Mouse (Mus musculus) heart, adult 2 months (tissue): ENCODE measurements around the gene Clba1. TPM values are rescaled to one million over a fixed set of nuclear protein-coding genes. Genes with fewer than 3 reads are reported as not detected.
A peak's percentile ranks its signal among the peaks of the same experiment; 100 is the strongest.

Experiments used
- DNase-seq, 2 experiments: peaks; one replicate each; pipeline ENCODE4 v3.0.0; 2021
- H3K27ac ChIP-seq: fragments of 200-600 bp; 2 replicates; pipeline ENCODE4 v1.8.1; 2022
- H3K27me3 ChIP-seq: fragments of 200-500 bp; 2 replicates; pipeline ENCODE4 v1.6.1; 2012; ENCODE audit warnings: mild to moderate bottlenecking, low read length, inconsistent platforms, mixed read lengths; ENCODE audit not compliant: control insufficient read depth, insufficient read depth
- H3K36me3 ChIP-seq: fragments of 200-500 bp; 2 replicates; pipeline ENCODE4 v1.6.1; 2012; ENCODE audit warnings: low read length, inconsistent platforms; ENCODE audit not compliant: control insufficient read depth, insufficient read depth
- H3K4me1 ChIP-seq: fragments of 200-500 bp; 2 replicates; pipeline ENCODE4 v1.6.1; 2011; ENCODE audit warnings: low read length; ENCODE audit not compliant: control insufficient read depth, insufficient read depth
- H3K4me3 ChIP-seq: fragments of 200-600 bp; 2 replicates; pipeline ENCODE4 v1.8.1; 2022
- H3K79me2 ChIP-seq: fragments of 200-500 bp; replicated peaks from 2 replicates; pipeline ENCODE4 v1.6.1; 2012; ENCODE audit warnings: mild to moderate bottlenecking, inconsistent platforms, low read length, moderate library complexity, mixed read lengths; ENCODE audit not compliant: control insufficient read depth, insufficient read depth
- H3K9ac ChIP-seq: fragments of 200-500 bp; 2 replicates; pipeline ENCODE4 v1.6.1; 2012; ENCODE audit warnings: low read depth, mild to moderate bottlenecking, control low read depth, inconsistent platforms, low read length, mixed read lengths
- CTCF ChIP-seq: fragments of 200-600 bp; IDR thresholded peaks from 2 replicates; pipeline ENCODE4 v1.8.1; 2022; ENCODE audit warnings: antibody characterized with exemption, mild to moderate bottlenecking, moderate library complexity
- EP300 ChIP-seq: fragments of 200-500 bp; IDR thresholded peaks from 2 replicates; pipeline ENCODE4 v1.6.1; 2011; ENCODE audit warnings: low read depth, low read length, control low read depth; ENCODE audit not compliant: insufficient read depth
- POLR2A ChIP-seq: fragments of 200-500 bp; IDR thresholded peaks from 2 replicates; pipeline ENCODE4 v1.6.1; 2011; ENCODE audit warnings: mild to moderate bottlenecking, low read depth, low read length, control low read depth; ENCODE audit not compliant: insufficient read depth
- WGBS: fragments of 180-500 bp; shearing (Covaris S2); methylation state at CpG from one replicate; pipeline ENCODE4 v1.1.7; 2018; 5-methylcytosine and 5-hydroxymethylcytosine counted together
- intact Hi-C: fragments of 180-260 bp; cut with DNase I; formaldehyde crosslinking; loops from one replicate; pipeline ENCODE4 v1.15.1; 2025
- polyA plus RNA-seq: library from polyadenylated mRNA; depleted of rRNA; stranded (reverse); fragments of >200 nt; gene quantifications from 2 replicates; pipeline ENCODE4 v1.2.3, GENCODE M21; 2012
- total RNA-seq, 2 experiments: library from RNA; stranded (reverse); gene quantifications; 2 replicates each; pipeline ENCODE4 v1.2.3; 2021

Clba1 gene
- total and polyA plus RNA-seq, 3 experiments, result 1.7 to 3.1 (median 2.0) TPM

GRCm38 (mm10) chr12:112764141-112764540 lies 44.6 kb upstream of the Clba1 start:
- no peak overlapping the region for H3K27ac ChIP-seq
- no peaks in the 10 kb centered on the region for H3K4me1 ChIP-seq
- intact Hi-C loops, result no loop called here
- no peak overlapping the region for H3K9ac ChIP-seq
- TF ChIP-seq POLR2A (no peak), EP300 (no peak), CTCF (no peak)
- no peaks in the 10 kb centered on the region for H3K79me2 ChIP-seq
- whole genome bisulfite sequencing, result 55% methylated on average over 5 of the region's 5 CpGs
- H3K27me3 ChIP-seq, result no peaks in the 10 kb centered on the region
- no peak overlapping the region for H3K4me3 ChIP-seq
- peak in 1 of 2 experiments; percentile 16 for DNase-seq
- H3K36me3 ChIP-seq, result no peaks in the 10 kb centered on the region

GRCm38 (mm10) chr12:112764991-112765390 lies 43.7 kb upstream of the Clba1 start:
- no peak for TF ChIP-seq CTCF
- Histone ChIP-seq H3K27me3 (no peaks in the 10 kb centered on the region), H3K4me3 (no peak overlapping the region), H3K79me2 (no peaks in the 10 kb centered on the region), H3K4me1 (no peaks in the 10 kb centered on the region), H3K27ac (no peak overlapping the region), H3K9ac (no peak overlapping the region), H3K36me3 (no peaks in the 10 kb centered on the region)
- intact Hi-C loops, result no loop called here
- DNase-seq, result no peak
- WGBS, result 88% methylated on average over 7 of the region's 7 CpGs

GRCm38 (mm10) chr12:112766586-112766985 lies 42.2 kb upstream of the Clba1 start:
- intact Hi-C loops, result no loop called here
- Histone ChIP-seq H3K27me3 (no peaks in the 10 kb centered on the region), H3K9ac (no peak overlapping the region), H3K4me1 (no peaks in the 10 kb centered on the region), H3K27ac (no peak overlapping the region), H3K36me3 (no peaks in the 10 kb centered on the region), H3K4me3 (no peak overlapping the region), H3K79me2 (no peaks in the 10 kb centered on the region)
- 94% methylated on average over 7 of the region's 7 CpGs for whole genome bisulfite sequencing
- peak in 1 of 2 experiments; percentile 9 for DNase-seq
- TF ChIP-seq POLR2A (no peak), CTCF (no peak), EP300 (no peak)

- no peak overlapping the region for H3K27ac ChIP-seq
- no peak overlapping the region for H3K9ac ChIP-seq
- TF ChIP-seq CTCF (no peak), EP300 (no peak), POLR2A (no peak)
- WGBS, result 92% methylated on average over 16 of the region's 16 CpGs
- intact Hi-C loops, result no loop called here
- H3K36me3 ChIP-seq, result no peaks in the 10 kb centered on the region
- no peaks in the 10 kb centered on the region for H3K27me3 ChIP-seq
- no peaks in the 10 kb centered on the region for H3K79me2 ChIP-seq
- H3K4me3 ChIP-seq, result no peak overlapping the region
- peak in 1 of 2 experiments; percentile 13 for DNase-seq
- no peaks in the 10 kb centered on the region for H3K4me1 ChIP-seq
These were observed 41.5 kb upstream of the Clba1 start for GRCm38 (mm10) chr12:112767036-112767890.

GRCm38 (mm10) chr12:112768166-112768565 lies 40.6 kb upstream of the Clba1 start:
- Histone ChIP-seq H3K27me3 (no peaks in the 10 kb centered on the region), H3K36me3 (no peaks in the 10 kb centered on the region), H3K4me1 (no peaks in the 10 kb centered on the region), H3K9ac (no peak overlapping the region), H3K27ac (no peak overlapping the region), H3K4me3 (no peak overlapping the region), H3K79me2 (no peaks in the 10 kb centered on the region)
- WGBS, result 85% methylated on average over 8 of the region's 8 CpGs
- DNase-seq, result peak in 1 of 2 experiments; percentile 16
- intact Hi-C loops, result no loop called here
- TF ChIP-seq EP300 (no peak), POLR2A (no peak), CTCF (no peak)

GRCm38 (mm10) chr12:112769031-112769430 lies 39.7 kb upstream of the Clba1 start:
- no peaks in the 10 kb centered on the region for H3K4me1 ChIP-seq
- TF ChIP-seq EP300 (no peak), CTCF (no peak), POLR2A (no peak)
- H3K4me3 ChIP-seq, result no peak overlapping the region
- intact Hi-C loops, result no loop called here
- no peak overlapping the region for H3K27ac ChIP-seq
- no peaks in the 10 kb centered on the region for H3K79me2 ChIP-seq
- H3K9ac ChIP-seq, result no peak overlapping the region
- no peaks in the 10 kb centered on the region for H3K36me3 ChIP-seq
- no peaks in the 10 kb centered on the region for H3K27me3 ChIP-seq
- DNase-seq, result peak in 1 of 2 experiments; percentile 10
- 67% methylated on average over 6 of the region's 6 CpGs for WGBS
